ENCODE assay signal across 8 mouse cellular contexts in the genomic region with DNA sequence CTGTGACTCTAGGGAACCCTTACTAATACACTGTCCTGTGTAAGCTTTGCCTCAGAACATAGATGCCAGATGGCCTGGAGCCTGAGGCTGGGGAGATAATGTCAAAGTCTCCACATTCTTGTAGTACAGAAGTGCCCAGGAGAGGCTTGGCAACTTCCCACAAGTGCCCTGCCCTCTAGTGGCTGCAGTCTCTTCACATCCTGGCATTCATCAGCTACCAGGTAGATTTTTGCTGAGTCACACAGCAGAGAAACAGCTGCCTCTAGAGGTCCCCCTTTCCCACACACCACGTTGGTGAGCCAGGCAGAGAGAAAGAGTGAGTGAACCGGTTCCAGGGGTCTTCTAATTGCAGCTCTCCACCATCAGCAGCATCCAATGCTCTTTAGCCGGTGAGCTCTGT. TPM values are rescaled to one million over a fixed set of nuclear protein-coding genes. Genes with fewer than 3 reads are reported as not detected.
A peak's percentile ranks its signal among the peaks of the same experiment; 100 is the strongest.
DNase-seq lines count a peak whose midpoint lies in the region; ATAC-seq lines count a peak whose summit lies in the region.

No protein-coding gene starts in this region.

- no peak for ATAC-seq in midbrain, embryonic 11.5 days (ENCODE audit: low FRiP score)
- no peak for ATAC-seq in midbrain, embryonic 13.5 days
- no peak for ATAC-seq in embryonic facial prominence, embryonic 11.5 days (replicated peaks; ENCODE audit: insufficient number of reproducible peaks, low FRiP score, low TSS enrichment, low read depth)
- peak; percentile 87 to 90 for ATAC-seq in hematopoietic stem cell, adult 5-6 weeks (replicated peaks in 1 of 2; ENCODE audit: insufficient read depth in 1 of 2, low FRiP score in 2 of 2, low TSS enrichment in 1 of 2, low read depth in 1 of 2, poor library complexity in 2 of 2, severe bottlenecking in 2 of 2)
- ATAC-seq in monocyte, adult 5-6 weeks (replicated peaks; ENCODE audit: insufficient number of reproducible peaks, low FRiP score, low TSS enrichment, poor library complexity, severe bottlenecking) = peak; percentile 32

- no peaks in the 10 kb centered on the region for H3K27me3 ChIP-seq in midbrain, embryonic 11.5 days (ENCODE audit: control insufficient read depth, insufficient read depth, low read length)
- peaks cover 11% of the 10 kb centered on the region for H3K27me3 ChIP-seq in midbrain, embryonic 13.5 days
- no peaks in the 10 kb centered on the region for H3K27me3 ChIP-seq in embryonic facial prominence, embryonic 11.5 days (ENCODE audit: control insufficient read depth, insufficient read depth, low read length)

- no peaks in the 10 kb centered on the region for H3K9me3 ChIP-seq in midbrain, embryonic 11.5 days (ENCODE audit: control insufficient read depth, low read length)
- no peaks in the 10 kb centered on the region for H3K9me3 ChIP-seq in midbrain, embryonic 13.5 days
- H3K9me3 ChIP-seq in embryonic facial prominence, embryonic 11.5 days (replicated peaks; ENCODE audit: control insufficient read depth, low read length) = no peaks in the 10 kb centered on the region

- no peak overlapping the region for H3K27ac ChIP-seq in midbrain, embryonic 11.5 days (ENCODE audit: low read depth, low read length)
- no peak overlapping the region for H3K27ac ChIP-seq in midbrain, embryonic 13.5 days
- H3K27ac ChIP-seq in embryonic facial prominence, embryonic 11.5 days (replicated peaks; ENCODE audit: low read depth, low read length) = no peak overlapping the region

- H3K36me3 ChIP-seq in midbrain, embryonic 11.5 days (ENCODE audit: control insufficient read depth, insufficient read depth, low read length) = no peaks in the 10 kb centered on the region
- no peaks in the 10 kb centered on the region for H3K36me3 ChIP-seq in midbrain, embryonic 13.5 days
- H3K36me3 ChIP-seq in embryonic facial prominence, embryonic 11.5 days (replicated peaks; ENCODE audit: control insufficient read depth, insufficient read depth, low read depth, low read length) = no peaks in the 10 kb centered on the region

- no peaks in the 10 kb centered on the region for H3K4me1 ChIP-seq in midbrain, embryonic 11.5 days (ENCODE audit: control insufficient read depth, insufficient read depth, low read length)
- no peaks in the 10 kb centered on the region for H3K4me1 ChIP-seq in midbrain, embryonic 13.5 days (replicated peaks)
- no peaks in the 10 kb centered on the region for H3K4me1 ChIP-seq in embryonic facial prominence, embryonic 11.5 days (ENCODE audit: control insufficient read depth, insufficient read depth, low read length)

- H3K4me3 ChIP-seq in midbrain, embryonic 11.5 days (ENCODE audit: low read depth, low read length) = no peak overlapping the region
- H3K4me3 ChIP-seq in midbrain, embryonic 13.5 days (replicated peaks) = no peak overlapping the region
- no peak overlapping the region for H3K4me3 ChIP-seq in embryonic facial prominence, embryonic 11.5 days (ENCODE audit: low read depth, low read length)

- no peak overlapping the region for H3K9ac ChIP-seq in midbrain, embryonic 11.5 days (ENCODE audit: low read length)
- H3K9ac ChIP-seq in midbrain, embryonic 13.5 days (replicated peaks) = no peak overlapping the region
- no peak overlapping the region for H3K9ac ChIP-seq in embryonic facial prominence, embryonic 11.5 days (replicated peaks; ENCODE audit: low read length)

- DNase-seq in midbrain, embryonic 11.5 days (ENCODE audit: low spot score, missing footprints) = peak; percentile 84
- DNase-seq in adrenal gland, postnatal 14 days = peak; percentile 85
- peak; percentile 84 for DNase-seq in embryonic facial prominence, embryonic 11.5 days (ENCODE audit: low spot score)
- DNase-seq in left cerebral cortex, postnatal 10 days (ENCODE audit: extremely low spot score in 1 of 2, low spot score in 2 of 2) = peak; percentile 51 to 80
- peak; percentile 76 to 78 for DNase-seq in thymus, postnatal 36 days

- 15% methylated on average over 3 of the region's 3 CpGs for WGBS in midbrain, embryonic 11.5 days
- 25% methylated on average over 3 of the region's 3 CpGs for WGBS in midbrain, embryonic 13.5 days
- WGBS in embryonic facial prominence, embryonic 11.5 days = 21% methylated on average over 3 of the region's 3 CpGs

- no peak overlapping the region for H3K4me2 ChIP-seq in midbrain, embryonic 11.5 days
- no peak overlapping the region for H3K4me2 ChIP-seq in midbrain, embryonic 13.5 days (replicated peaks)
- H3K4me2 ChIP-seq in embryonic facial prominence, embryonic 11.5 days (ENCODE audit: low read depth, low read length) = no peak overlapping the region

- intact Hi-C loops in left cerebral cortex, postnatal 10 days (cut with DNase I) = no loop called here

RNA-seq across cellular contexts. Expression of gene Ccl8, which starts 59.8 kb away (rescaled TPM):
- not detected in 2 replicates for polyA plus RNA-seq in midbrain, embryonic 11.5 days (2014; fragmentation: Nextera tagmentation; extraction: Ambion mirVana)
- not detected in 2 replicates for polyA plus RNA-seq in midbrain, embryonic 13.5 days (2015; fragmentation: Nextera tagmentation; extraction: Ambion mirVana)
- total RNA-seq in adrenal gland, postnatal 14 days (2021) = not detected in 2 replicates
- polyA plus RNA-seq in embryonic facial prominence, embryonic 11.5 days (2014; fragmentation: Nextera tagmentation; extraction: Ambion mirVana) = not detected in 2 replicates
- total RNA-seq in hematopoietic stem cell, adult 5-6 weeks (2017) = not detected in 2 replicates
- total RNA-seq in left cerebral cortex, postnatal 10 days (2021) = not detected
- total RNA-seq in monocyte, adult 5-6 weeks (2017) = not detected in 3 replicates

Comparison
In these comparisons a context has a peak if more than half of its experiments do, and no peak if none do; other contexts are left out.
1. ATAC-seq: peak in hematopoietic stem cell, adult 5-6 weeks (2 of 2) and monocyte, adult 5-6 weeks (single experiment); none in midbrain, embryonic 11.5 days (single experiment), midbrain, embryonic 13.5 days (single experiment) and embryonic facial prominence, embryonic 11.5 days (single experiment).
2. Peak in every context shown above with its lines, with median percentiles within 50 percentile points of each other: DNase-seq.